In genomic region chr11:30204398-30204797, GRCm38 (mm10) we compare ENCODE assay signal across 19 mouse cellular contexts.
DNase-seq lines count a peak whose midpoint lies in the region; ATAC-seq and TF ChIP-seq lines count a peak whose summit lies in the region.
"Had no signal": no experiment of that assay in that cellular context is flagged by ENCODE, and none has a peak within 500 bp of the region (broad histone marks: within the 10 kb centered on the region; RNA-seq: fewer than 3 reads in every experiment).

No protein-coding gene starts in this region.

- H3K4me1 ChIP-seq in intestine, embryonic 14.5 days (replicated peaks; ENCODE audit: control insufficient read depth, insufficient read depth, low read length): peaks cover 21% of the 10 kb centered on the region
- H3K4me1 ChIP-seq in intestine, postnatal 0 days (replicated peaks; ENCODE audit: control insufficient read depth, insufficient read depth, low read length): peaks cover 9% of the 10 kb centered on the region; the same call in 1 of the 2 replicates
- H3K4me1 ChIP-seq in midbrain, embryonic 11.5 days (ENCODE audit: control insufficient read depth, insufficient read depth, low read length): no peaks in the 10 kb centered on the region
- H3K4me1 ChIP-seq in midbrain, embryonic 16.5 days (ENCODE audit: control insufficient read depth, insufficient read depth, low read length): 0 out of 2 replicates have a peak, but pooled peaks cover 3% of the 10 kb centered on the region
- H3K4me1 ChIP-seq: embryonic facial prominence, embryonic 10.5 days had no signal

- H3K4me2 ChIP-seq in intestine, embryonic 14.5 days (ENCODE audit: low read length): no peak overlapping the region
- H3K4me2 ChIP-seq in intestine, postnatal 0 days (replicated peaks; ENCODE audit: low read depth): no peak overlapping the region
- H3K4me2 ChIP-seq in midbrain, embryonic 11.5 days: no peak overlapping the region
- H3K4me2 ChIP-seq in midbrain, embryonic 16.5 days (ENCODE audit: low read length): no peak overlapping the region
- H3K4me2 ChIP-seq: hindbrain, embryonic 15.5 days; limb, embryonic 12.5 days had no signal

- H3K9me3 ChIP-seq in intestine, embryonic 14.5 days (ENCODE audit: control insufficient read depth, low read length): no peaks in the 10 kb centered on the region
- H3K9me3 ChIP-seq in intestine, postnatal 0 days (ENCODE audit: control insufficient read depth): no peaks in the 10 kb centered on the region
- no peaks in the 10 kb centered on the region for H3K9me3 ChIP-seq in midbrain, embryonic 11.5 days (ENCODE audit: control insufficient read depth, low read length)
- no peaks in the 10 kb centered on the region for H3K9me3 ChIP-seq in midbrain, embryonic 16.5 days (replicated peaks; ENCODE audit: control insufficient read depth, low read length, poor library complexity, severe bottlenecking)
- H3K9me3 ChIP-seq: embryonic facial prominence, embryonic 10.5 days; hindbrain, embryonic 15.5 days; limb, embryonic 12.5 days had no signal

- H3K9ac ChIP-seq in intestine, embryonic 14.5 days (ENCODE audit: low read length): no peak overlapping the region
- no peak overlapping the region for H3K9ac ChIP-seq in intestine, postnatal 0 days (ENCODE audit: low read depth, low read length)
- H3K9ac ChIP-seq in midbrain, embryonic 11.5 days (ENCODE audit: low read length): no peak overlapping the region
- no peak overlapping the region for H3K9ac ChIP-seq in midbrain, embryonic 16.5 days (ENCODE audit: low read depth, low read length)
- H3K9ac ChIP-seq: hindbrain, embryonic 15.5 days; limb, embryonic 12.5 days had no signal

- TF ChIP-seq CTCF in intestine, postnatal 0 days (IDR thresholded peaks at IDR 0.05; ENCODE audit: low read depth): no peak

- DNase-seq in intestine, embryonic 14.5 days (ENCODE audit: low spot score): no peak
- DNase-seq in midbrain, embryonic 11.5 days (ENCODE audit: low spot score, missing footprints): no peak
- peak; percentile 63 to 66 for DNase-seq in kidney, postnatal 25 days
- DNase-seq in layer of hippocampus, postnatal 25 days (ENCODE audit: extremely low spot score in 1 of 2, low spot score in 1 of 2): no peak
- no peak for DNase-seq in neural tube, embryonic 10.5 days (ENCODE audit: extremely low spot score, low spot score)
- DNase-seq: adrenal gland, postnatal 36 days; cerebellum, postnatal 14 days; heart, postnatal 14 days; midbrain, embryonic 14.5 days had no signal

- no peak overlapping the region for H3K4me3 ChIP-seq in intestine, embryonic 14.5 days (ENCODE audit: low read depth, low read length)
- no peak overlapping the region for H3K4me3 ChIP-seq in intestine, postnatal 0 days (ENCODE audit: low read depth, low read length)
- H3K4me3 ChIP-seq in midbrain, embryonic 11.5 days (ENCODE audit: low read depth, low read length): no peak overlapping the region
- no peak overlapping the region for H3K4me3 ChIP-seq in midbrain, embryonic 16.5 days (ENCODE audit: low read depth, low read length)
- H3K4me3 ChIP-seq: embryonic facial prominence, embryonic 10.5 days; erythroblast, embryonic 14.5 days; hindbrain, embryonic 15.5 days; layer of hippocampus, adult 2 months; left cerebral cortex, adult 2 months; limb, embryonic 12.5 days had no signal

- 0 out of 2 replicates have a peak, but pooled peaks cover 5% of the 10 kb centered on the region for H3K36me3 ChIP-seq in intestine, embryonic 14.5 days (ENCODE audit: control insufficient read depth, insufficient read depth, low read length)
- 0 out of 2 replicates have a peak, but pooled peaks cover 4% of the 10 kb centered on the region for H3K36me3 ChIP-seq in intestine, postnatal 0 days (ENCODE audit: control insufficient read depth, insufficient read depth)
- no peaks in the 10 kb centered on the region for H3K36me3 ChIP-seq in midbrain, embryonic 11.5 days (ENCODE audit: control insufficient read depth, insufficient read depth, low read length)
- peaks cover 4% of the 10 kb centered on the region; the same call in 1 of the 2 replicates for H3K36me3 ChIP-seq in midbrain, embryonic 16.5 days (ENCODE audit: control insufficient read depth, insufficient read depth, low read length)

- H3K27me3 ChIP-seq in intestine, embryonic 14.5 days (replicated peaks; ENCODE audit: control insufficient read depth, insufficient read depth, low read length): no peaks in the 10 kb centered on the region
- no peaks in the 10 kb centered on the region for H3K27me3 ChIP-seq in intestine, postnatal 0 days (replicated peaks; ENCODE audit: control insufficient read depth, insufficient read depth, low read length)
- no peaks in the 10 kb centered on the region for H3K27me3 ChIP-seq in midbrain, embryonic 11.5 days (ENCODE audit: control insufficient read depth, insufficient read depth, low read length)
- no peaks in the 10 kb centered on the region for H3K27me3 ChIP-seq in midbrain, embryonic 16.5 days (ENCODE audit: control insufficient read depth, insufficient read depth, low read depth, low read length)
- H3K27me3 ChIP-seq: hindbrain, embryonic 15.5 days; limb, embryonic 12.5 days; Patski had no signal

- H3K27ac ChIP-seq in intestine, embryonic 14.5 days (ENCODE audit: low read depth): 0 out of 2 replicates have a peak overlapping the region, but pooled peaks have one; percentile 5
- no peak overlapping the region for H3K27ac ChIP-seq in intestine, postnatal 0 days (ENCODE audit: low read depth, low read length)
- H3K27ac ChIP-seq in midbrain, embryonic 11.5 days (ENCODE audit: low read depth, low read length): no peak overlapping the region
- H3K27ac ChIP-seq in midbrain, embryonic 16.5 days (ENCODE audit: low read length): no peak overlapping the region
- H3K27ac ChIP-seq: embryonic facial prominence, embryonic 10.5 days; hindbrain, embryonic 15.5 days; layer of hippocampus, adult 2 months; left cerebral cortex, adult 2 months; limb, embryonic 12.5 days had no signal

- ATAC-seq in intestine, embryonic 14.5 days (replicated peaks; ENCODE audit: low FRiP score, low TSS enrichment, low read depth): peak; percentile 59; the same call in 1 of the 2 replicates
- ATAC-seq in intestine, postnatal 0 days: no peak
- 0 out of 2 replicates have a peak, but pooled peaks have one; percentile 38 for ATAC-seq in midbrain, embryonic 11.5 days (ENCODE audit: low FRiP score)
- ATAC-seq in midbrain, embryonic 16.5 days: no peak
- ATAC-seq: forebrain, embryonic 16.5 days; Patski had no signal

Comparison
In these comparisons a context has a peak if more than half of its experiments do, and no peak if none do; other contexts are left out.
1. ATAC-seq: peak in intestine, embryonic 14.5 days (single experiment) and midbrain, embryonic 11.5 days (single experiment); none in intestine, postnatal 0 days (single experiment) and midbrain, embryonic 16.5 days (single experiment).
2. DNase-seq: peak in kidney, postnatal 25 days (2 of 2); none in intestine, embryonic 14.5 days (single experiment), midbrain, embryonic 11.5 days (single experiment), layer of hippocampus, postnatal 25 days (0 of 2) and neural tube, embryonic 10.5 days (single experiment).